Mouse (Mus musculus): ENCODE data around the gene Poc1a. TPM values are rescaled to one million over a fixed set of nuclear protein-coding genes. Genes with fewer than 3 reads are reported as not detected.

The Poc1a gene
- 1 to 10 TPM; 4.3 to 4.8 TPM for total RNA-seq (2021)
- long read RNA-seq, experiment 1, transcript Poc1a-201 (11 exons, 2,337 nt): major isoform, 5 of 5 reads
- long read RNA-seq, experiment 1, partial matches to known transcripts: 0 of 5 reads
- long read RNA-seq, experiment 1, other reads (novel, unspliced or antisense): 0 of 5 reads
- long read RNA-seq, experiment 2, partial matches to known transcripts: 0 of 2 reads
- long read RNA-seq, experiment 2, other reads (novel, unspliced or antisense): 0 of 2 reads

- peak; percentile 92 to 94 for DNase-seq
- intact Hi-C loops (cut with DNase I): loop anchor here (2.0 kb wide), 1 partner anchor 68 kb away; no protein-coding TSS in a partner anchor
Observed at GRCm38 (mm10) chr9:106280808-106281544, at the start of gene Poc1a. TSS of gene Poc1a (plus strand) at chr9:106281061.

GRCm38 (mm10) chr9:106231220-106231619 is 49.6 kb upstream of the Poc1a start:
- DNase-seq: no peak
- intact Hi-C loops (cut with DNase I): no loop called here

GRCm38 (mm10) chr9:106231816-106232215 is 49.0 kb upstream of the Poc1a start:
- intact Hi-C loops (cut with DNase I): no loop called here
- DNase-seq: no peak

- no peak for DNase-seq
- intact Hi-C loops (cut with DNase I): no loop called here
Observed at GRCm38 (mm10) chr9:106232956-106233355, 47.9 kb upstream of the Poc1a start.

- intact Hi-C loops (cut with DNase I): no loop called here
Observed at GRCm38 (mm10) chr9:106233953-106234352, 46.9 kb upstream of the Poc1a start.

GRCm38 (mm10) chr9:106235194-106235830 is 45.5 kb upstream of the Poc1a start:
- DNase-seq: peak; percentile 58 to 60
- intact Hi-C loops (cut with DNase I): no loop called here

More at GRCm38 (mm10) chr9:106233953-106234352, 46.9 kb upstream of the Poc1a start:
- no peak for DNase-seq

GRCm38 (mm10) chr9:106236156-106236817 is 44.6 kb upstream of the Poc1a start:
- no peak for DNase-seq
- intact Hi-C loops (cut with DNase I): no loop called here

- intact Hi-C loops (cut with DNase I): no loop called here
- DNase-seq: no peak
Observed at GRCm38 (mm10) chr9:106236818-106237211, 44.0 kb upstream of the Poc1a start.

- no peak for DNase-seq
- intact Hi-C loops (cut with DNase I): no loop called here
Observed at GRCm38 (mm10) chr9:106237401-106237800, 43.5 kb upstream of the Poc1a start.

GRCm38 (mm10) chr9:106237878-106238277 is 43.0 kb upstream of the Poc1a start:
- intact Hi-C loops (cut with DNase I): no loop called here
- no peak for DNase-seq

- intact Hi-C loops (cut with DNase I): no loop called here
- no peak for DNase-seq
Observed at GRCm38 (mm10) chr9:106241541-106242164, 39.2 kb upstream of the Poc1a start.

GRCm38 (mm10) chr9:106242813-106243488 is 37.9 kb upstream of the Poc1a start:
- intact Hi-C loops (cut with DNase I): no loop called here

GRCm38 (mm10) chr9:106249550-106249949 is 31.3 kb upstream of the Poc1a start:
- no peak for DNase-seq
- intact Hi-C loops (cut with DNase I): loop anchor here (2.0 kb wide), 1 partner anchor 27 kb away; no protein-coding TSS in a partner anchor

More at GRCm38 (mm10) chr9:106242813-106243488, 37.9 kb upstream of the Poc1a start:
- peak; percentile 38 to 54 for DNase-seq

- intact Hi-C loops (cut with DNase I): no loop called here
- DNase-seq: peak; percentile 34 to 40
Observed at GRCm38 (mm10) chr9:106250245-106250644, 30.6 kb upstream of the Poc1a start.

- DNase-seq: no peak
- intact Hi-C loops (cut with DNase I): no loop called here
Observed at GRCm38 (mm10) chr9:106251066-106251465, 29.8 kb upstream of the Poc1a start.

- no peak for DNase-seq
- intact Hi-C loops (cut with DNase I): no loop called here
Observed at GRCm38 (mm10) chr9:106254001-106254400, 26.9 kb upstream of the Poc1a start.

- intact Hi-C loops (cut with DNase I): no loop called here
- DNase-seq: no peak
Observed at GRCm38 (mm10) chr9:106258412-106258811, 22.4 kb upstream of the Poc1a start.

- intact Hi-C loops (cut with DNase I): no loop called here
Observed at GRCm38 (mm10) chr9:106258990-106259389, 21.9 kb upstream of the Poc1a start.

GRCm38 (mm10) chr9:106261058-106261457 is 19.8 kb upstream of the Poc1a start:
- intact Hi-C loops (cut with DNase I): no loop called here
- DNase-seq: no peak

More at GRCm38 (mm10) chr9:106258990-106259389, 21.9 kb upstream of the Poc1a start:
- no peak for DNase-seq

GRCm38 (mm10) chr9:106261491-106261890 is 19.4 kb upstream of the Poc1a start:
- intact Hi-C loops (cut with DNase I): no loop called here
- DNase-seq: no peak
